Mouse (Mus musculus): ENCODE data around the gene Bpgm. TPM values are rescaled to one million over a fixed set of nuclear protein-coding genes. Genes with fewer than 3 reads are reported as not detected.
A peak's percentile ranks its signal among the peaks of the same experiment; 100 is the strongest.

The Bpgm gene
- total RNA-seq, 2 experiments from 2014 or later = 9.2 to 17.1 TPM

- ATAC-seq (replicated peaks; ENCODE audit: low FRiP score, low TSS enrichment, poor library complexity, severe bottlenecking) = no peak
Measured at GRCm38 (mm10) chr6:34482842-34483241, 6.8 kb downstream of the Bpgm start.

DNA sequence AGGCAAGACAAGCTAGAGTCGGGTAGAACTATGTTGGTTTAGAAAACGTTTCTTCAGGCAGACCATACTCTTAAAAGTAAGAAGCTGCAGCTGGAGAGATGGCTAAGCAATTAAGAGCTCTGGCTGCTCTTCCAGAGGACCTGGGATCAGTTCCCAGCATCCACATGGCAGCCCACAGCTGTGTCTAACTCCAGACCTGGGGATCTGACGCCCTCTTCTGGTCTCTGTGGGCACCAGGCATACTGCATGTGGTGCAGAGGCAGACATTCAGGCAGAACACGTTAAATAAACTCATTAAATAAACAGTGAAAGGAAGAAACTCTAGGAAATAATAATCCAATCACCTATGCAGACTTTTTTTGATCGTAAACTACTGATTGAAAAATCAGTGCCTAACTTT is 7.4 kb downstream of the Bpgm start:
- no peak for ATAC-seq (replicated peaks; ENCODE audit: low FRiP score, low TSS enrichment, poor library complexity, severe bottlenecking)

GRCm38 (mm10) chr6:34483811-34484210 is 7.8 kb downstream of the Bpgm start:
- ATAC-seq (replicated peaks; ENCODE audit: low FRiP score, low TSS enrichment, poor library complexity, severe bottlenecking) = no peak

DNA sequence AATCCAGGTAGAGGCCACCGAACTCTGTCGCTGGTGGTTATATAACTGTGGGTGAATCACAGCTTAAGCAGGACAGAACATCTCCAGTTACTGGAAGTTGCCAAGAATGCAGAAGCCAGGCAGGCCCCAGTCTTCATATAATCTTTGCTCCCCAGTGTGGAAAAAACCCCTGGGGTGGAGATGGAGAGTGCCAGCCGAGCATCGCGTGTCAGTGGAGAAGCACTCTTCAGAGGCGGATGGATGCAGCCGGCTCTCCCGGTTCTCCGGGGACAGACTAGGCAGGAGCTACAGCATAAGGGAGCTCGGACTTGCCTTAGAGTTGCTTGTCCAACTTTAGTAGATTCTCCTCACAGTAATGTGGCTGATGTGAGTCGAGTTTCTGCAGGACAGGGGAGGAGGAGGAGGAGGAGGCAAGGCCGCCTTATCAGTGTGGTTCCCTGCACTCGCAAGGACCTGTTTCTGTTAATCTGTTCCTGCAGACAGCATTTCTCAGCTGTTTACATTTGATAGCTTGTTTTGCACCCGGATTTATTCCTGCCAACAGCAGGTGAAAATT is 10.1 kb downstream of the Bpgm start:
- peak; percentile 95 for ATAC-seq (replicated peaks; ENCODE audit: low FRiP score, low TSS enrichment, poor library complexity, severe bottlenecking)

- no peak for ATAC-seq (replicated peaks; ENCODE audit: low FRiP score, low TSS enrichment, poor library complexity, severe bottlenecking)
Measured at GRCm38 (mm10) chr6:34493327-34494095, 17.5 kb downstream of the Bpgm start.

DNA sequence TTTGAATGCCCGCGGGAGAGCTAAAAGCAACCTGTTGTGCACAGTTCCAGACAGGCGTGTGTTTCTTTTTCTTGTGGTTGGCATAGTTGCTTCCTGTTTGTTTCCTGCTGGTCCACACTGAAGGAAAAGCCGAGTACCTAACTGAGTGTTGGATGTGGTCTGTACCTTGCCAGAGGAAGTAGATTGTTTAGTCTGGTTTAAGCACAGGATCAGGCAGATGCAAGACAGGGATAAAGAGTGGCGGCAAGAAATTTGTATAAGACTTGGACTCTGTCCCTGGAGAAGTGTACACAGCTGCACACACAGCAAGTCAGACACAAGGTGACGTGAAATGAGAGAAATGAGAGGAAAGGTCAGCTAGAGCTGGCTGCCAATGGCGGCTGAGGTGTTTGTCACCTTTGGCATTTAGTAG is 19.1 kb downstream of the Bpgm start:
- peak; percentile 56; the same call in 1 of the 2 replicates for ATAC-seq (replicated peaks; ENCODE audit: low FRiP score, low TSS enrichment, poor library complexity, severe bottlenecking)

- no peak for ATAC-seq (replicated peaks; ENCODE audit: low FRiP score, low TSS enrichment, poor library complexity, severe bottlenecking)
Measured at GRCm38 (mm10) chr6:34497991-34498625, 22.1 kb downstream of the Bpgm start.

DNA sequence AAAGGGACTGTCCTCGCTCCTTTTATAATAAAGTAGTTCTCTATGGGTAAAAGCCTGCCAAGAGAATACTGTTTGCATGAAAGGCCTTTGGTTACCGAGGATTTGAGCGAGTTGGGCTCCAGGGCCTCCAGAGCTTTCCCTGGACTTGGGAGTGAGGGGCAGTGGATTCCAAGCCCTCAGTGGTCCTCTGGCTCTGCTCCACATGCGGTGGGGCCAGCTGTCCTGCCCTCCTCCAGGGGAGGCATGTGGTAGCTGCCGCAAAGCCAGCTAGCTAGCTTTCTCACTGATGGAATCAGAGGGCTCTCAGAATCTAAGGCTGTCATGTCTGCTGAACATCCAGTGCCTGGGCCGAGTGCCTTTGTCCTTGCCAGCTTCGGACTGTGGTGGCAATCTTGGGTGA is 26.3 kb downstream of the Bpgm start:
- no peak for ATAC-seq (replicated peaks; ENCODE audit: low FRiP score, low TSS enrichment, poor library complexity, severe bottlenecking)

- no peak for ATAC-seq (replicated peaks; ENCODE audit: low FRiP score, low TSS enrichment, poor library complexity, severe bottlenecking)
Measured at GRCm38 (mm10) chr6:34505957-34506356, 29.9 kb downstream of the Bpgm start.

- ATAC-seq (replicated peaks; ENCODE audit: low FRiP score, low TSS enrichment, poor library complexity, severe bottlenecking) = peak; percentile 43
Measured at GRCm38 (mm10) chr6:34507581-34507980, 31.6 kb downstream of the Bpgm start.

GRCm38 (mm10) chr6:34508016-34508415 is 32.0 kb downstream of the Bpgm start:
- ATAC-seq (replicated peaks; ENCODE audit: low FRiP score, low TSS enrichment, poor library complexity, severe bottlenecking) = peak; percentile 75

DNA sequence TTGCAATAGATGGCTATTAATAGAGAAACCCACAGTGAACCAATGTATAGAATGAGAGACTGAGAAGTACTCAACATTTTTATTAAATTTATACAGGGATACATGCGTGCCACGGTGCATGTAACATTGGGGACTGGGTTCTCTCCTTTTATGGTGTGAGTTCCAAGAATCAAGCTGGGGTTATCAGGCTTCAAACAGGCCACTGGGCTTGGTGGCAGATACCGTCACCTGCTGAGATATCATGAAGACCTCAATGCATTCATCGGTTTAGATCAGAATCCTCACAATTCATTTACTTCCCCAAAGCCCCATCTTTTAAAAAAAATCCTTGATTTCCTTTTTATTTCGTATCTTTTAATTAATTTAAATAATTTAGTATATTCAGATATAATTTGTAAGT is 34.3 kb downstream of the Bpgm start:
- ATAC-seq (replicated peaks; ENCODE audit: low FRiP score, low TSS enrichment, poor library complexity, severe bottlenecking) = no peak

DNA sequence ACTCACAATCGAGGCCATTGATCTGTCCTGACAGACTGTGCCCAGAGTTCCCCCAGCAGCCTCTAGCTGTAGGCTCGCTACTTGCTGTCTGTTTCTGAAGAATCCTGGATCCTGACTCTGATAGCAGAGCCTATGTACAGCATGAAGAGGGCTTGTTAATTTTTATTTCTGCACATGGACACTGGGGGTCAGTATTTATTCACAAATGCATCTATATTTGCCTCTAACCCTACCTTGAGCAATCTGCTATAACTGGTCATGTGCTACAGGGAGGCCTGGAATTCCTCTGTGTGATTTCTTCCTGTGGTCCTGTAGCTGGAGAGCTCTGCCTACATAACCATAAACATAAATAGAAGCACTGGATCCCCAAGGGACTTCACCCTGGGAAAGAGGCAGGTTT is 35.4 kb downstream of the Bpgm start:
- peak; percentile 60 for ATAC-seq (replicated peaks; ENCODE audit: low FRiP score, low TSS enrichment, poor library complexity, severe bottlenecking)

- ATAC-seq (replicated peaks; ENCODE audit: low FRiP score, low TSS enrichment, poor library complexity, severe bottlenecking) = no peak
Measured at GRCm38 (mm10) chr6:34512741-34513140, 36.7 kb downstream of the Bpgm start.

DNA sequence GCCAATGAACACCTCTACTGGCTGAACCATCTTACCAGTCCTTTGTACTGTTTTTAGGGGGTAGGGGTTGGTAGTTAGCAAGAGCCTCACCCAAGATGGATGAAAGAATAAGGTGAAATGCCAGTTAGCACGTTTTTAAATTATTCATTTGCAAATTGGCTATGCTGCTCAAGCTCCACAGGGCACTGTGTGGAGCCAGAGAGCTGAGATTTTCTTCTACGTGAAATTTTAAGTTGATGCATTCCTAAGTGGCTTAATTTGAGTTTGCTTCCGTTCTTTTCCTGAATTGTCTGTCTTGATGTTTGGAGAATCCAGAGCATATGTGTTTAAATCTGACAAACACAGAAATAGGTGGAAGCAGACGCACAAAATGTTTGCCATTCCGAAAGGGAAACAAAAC is 38.6 kb downstream of the Bpgm start:
- ATAC-seq (replicated peaks; ENCODE audit: low FRiP score, low TSS enrichment, poor library complexity, severe bottlenecking) = no peak

- ATAC-seq (replicated peaks; ENCODE audit: low FRiP score, low TSS enrichment, poor library complexity, severe bottlenecking) = no peak
Measured at GRCm38 (mm10) chr6:34515098-34515782, 39.2 kb downstream of the Bpgm start.

DNA sequence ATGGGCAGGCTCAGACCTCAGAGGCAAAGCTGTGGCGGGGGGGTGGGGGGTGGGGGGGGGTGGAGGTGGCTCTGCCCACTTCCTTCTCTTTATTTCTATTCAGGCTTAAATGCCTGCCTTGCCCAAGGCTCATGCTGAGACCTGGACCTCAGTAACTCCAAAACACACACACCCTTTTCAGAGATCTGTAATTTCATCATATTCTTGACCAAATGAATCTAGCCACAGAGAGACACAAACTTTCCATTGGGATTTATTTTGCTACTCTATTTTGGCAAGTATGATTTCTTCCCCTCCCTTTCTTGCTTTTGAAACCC is 39.7 kb downstream of the Bpgm start:
- no peak for ATAC-seq (replicated peaks; ENCODE audit: low FRiP score, low TSS enrichment, poor library complexity, severe bottlenecking)

DNA sequence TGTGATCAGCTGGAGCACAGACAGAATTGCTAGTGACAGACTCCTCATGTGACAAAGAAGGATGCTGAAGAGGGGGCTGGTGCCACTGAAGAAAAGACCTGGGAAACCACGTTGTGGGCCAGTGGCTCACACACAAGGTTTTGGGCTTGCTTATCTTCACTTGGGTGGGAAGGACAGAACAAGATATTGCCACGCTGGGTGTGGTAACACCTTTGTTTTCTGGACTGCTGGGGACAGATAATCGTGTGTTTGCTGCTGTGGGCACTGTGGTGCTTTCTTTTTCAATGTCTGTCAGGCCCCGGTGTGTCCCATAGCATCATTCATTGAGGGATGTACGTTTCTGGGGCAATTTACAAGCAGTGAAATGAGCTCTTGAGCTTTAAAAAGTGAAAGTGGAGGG is 41.7 kb downstream of the Bpgm start:
- peak; percentile 97 for ATAC-seq (replicated peaks; ENCODE audit: low FRiP score, low TSS enrichment, poor library complexity, severe bottlenecking)

- peak; percentile 59 for ATAC-seq (replicated peaks; ENCODE audit: low FRiP score, low TSS enrichment, poor library complexity, severe bottlenecking)
Measured at GRCm38 (mm10) chr6:34519087-34519486, 43.1 kb downstream of the Bpgm start.

DNA sequence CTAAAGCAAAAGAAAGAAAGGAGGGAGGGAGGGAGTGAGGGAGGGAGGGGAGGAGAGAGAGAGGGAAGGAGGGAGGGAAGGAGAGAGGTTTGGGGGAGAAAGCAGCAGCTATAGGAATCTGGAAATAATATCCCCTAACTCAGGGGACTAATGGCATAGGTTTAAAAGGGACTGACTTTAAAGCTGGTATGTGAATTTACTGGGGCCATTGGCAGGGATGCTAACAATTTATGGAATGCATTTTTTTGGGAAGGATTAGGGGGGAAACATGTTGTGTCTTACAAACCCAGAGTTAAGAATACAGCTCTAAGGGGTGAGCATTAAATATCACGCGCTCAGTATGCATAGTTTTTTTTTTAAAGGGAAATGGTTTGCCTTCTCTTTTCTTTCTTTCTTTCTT is 44.5 kb downstream of the Bpgm start:
- ATAC-seq (replicated peaks; ENCODE audit: low FRiP score, low TSS enrichment, poor library complexity, severe bottlenecking) = no peak

Measured in megakaryocyte-erythroid progenitor cell, adult 5-6 weeks (primary cell).